Mouse (Mus musculus) spleen, adult 2 months (tissue): ENCODE results near the gene Fndc9.

Experiments used
- CTCF ChIP-seq: fragments of 200-500 bp; IDR thresholded peaks from 2 replicates; pipeline ENCODE4 v1.5.1; 2011; ENCODE audit warnings: mild to moderate bottlenecking, inconsistent platforms; ENCODE audit not compliant: insufficient read depth, insufficient read length, insufficient replicate concordance; ENCODE audit errors: extremely low read depth
- POLR2A ChIP-seq: fragments of 200-500 bp; IDR thresholded peaks from 2 replicates; pipeline ENCODE4 v1.6.1; 2011; ENCODE audit warnings: low read depth, low read length, inconsistent platforms

- TF ChIP-seq CTCF = no peak
- no peak for TF ChIP-seq POLR2A
Measured at GRCm38 (mm10) chr11:46248352-46248751, 13.0 kb downstream of the Fndc9 start.
